Mouse (Mus musculus): ENCODE data around the gene Ttc37. TPM values are rescaled to one million over a fixed set of nuclear protein-coding genes. Genes with fewer than 3 reads are reported as not detected.

Gene Ttc37
- polyA plus RNA-seq (2012; ENCODE audit: insufficient read depth, insufficient read length, missing spikeins) = 8.6 and 10.6 TPM in 2 replicates

DNA sequence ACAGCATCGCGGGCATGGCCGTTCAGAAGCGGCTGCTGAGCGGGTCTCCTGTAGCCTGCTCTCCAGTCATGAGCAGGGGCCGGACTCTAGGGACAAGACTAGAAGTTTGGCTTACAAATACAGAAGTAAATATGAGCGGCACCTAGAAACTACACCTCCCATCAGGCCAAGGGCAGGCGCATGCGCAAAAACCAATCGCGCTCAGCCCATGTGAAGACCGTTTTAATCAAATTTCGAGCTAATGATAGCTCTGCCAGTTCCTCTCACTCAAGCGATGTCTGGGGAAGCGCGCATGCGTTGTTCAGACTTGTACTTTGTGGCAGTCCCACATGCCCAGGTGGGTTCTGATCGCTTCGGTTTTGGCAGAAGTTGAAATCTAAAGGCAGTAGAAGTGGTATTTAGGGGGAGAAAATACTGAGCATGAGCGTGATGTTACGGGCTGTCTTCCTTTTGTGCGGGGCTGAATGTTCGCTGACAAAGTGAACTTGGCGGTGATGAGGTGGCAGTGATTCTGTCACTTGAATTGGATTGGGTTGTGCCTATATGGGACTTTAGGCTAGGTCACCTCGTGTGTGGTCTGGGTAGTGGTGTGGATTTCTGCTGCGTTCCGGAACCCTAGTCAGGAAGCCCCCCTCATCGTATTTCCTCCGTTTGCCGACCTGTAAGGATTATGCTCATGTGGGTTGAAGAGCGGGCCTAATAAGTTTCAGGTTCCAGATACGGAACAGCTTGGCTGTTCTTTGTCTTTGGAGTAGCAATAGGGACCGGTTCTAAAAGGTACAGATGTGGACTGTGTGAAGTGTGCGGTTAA lies at the start of gene Ttc37, which contains the start of gene Arsk:
Gene Ttc37 (plus strand): TSS at position 242 of the 811 bp plus-strand sequence.
Gene Arsk (minus strand): TSS at position 168 of the 811 bp plus-strand sequence.
- TF ChIP-seq POLR2A (IDR thresholded peaks at IDR 0.05; ENCODE audit: borderline replicate concordance, low read depth, low read length) (no peak), CTCF (IDR thresholded peaks at IDR 0.05; ENCODE audit: low read depth, low read length) (no peak)
- peak within 1 kb of the TSS; percentile 85 for H3K4me3 ChIP-seq (ENCODE audit: insufficient read depth, low read length)
- peaks cover 8% of the 10 kb centered on the region for H3K4me1 ChIP-seq (ENCODE audit: control insufficient read depth, insufficient read depth, low read length)
- H3K27ac ChIP-seq (ENCODE audit: insufficient read depth, low read depth, low read length) = peak within 1 kb of the TSS; percentile 73

- TF ChIP-seq POLR2A (IDR thresholded peaks at IDR 0.05; ENCODE audit: borderline replicate concordance, low read depth, low read length) (no peak), CTCF (IDR thresholded peaks at IDR 0.05; ENCODE audit: low read depth, low read length) (no peak)
- peaks cover 6% of the 10 kb centered on the region for H3K4me1 ChIP-seq (ENCODE audit: control insufficient read depth, insufficient read depth, low read length)
- peak overlapping the region; percentile 61 for H3K4me3 ChIP-seq (ENCODE audit: insufficient read depth, low read length)
- no peak overlapping the region for H3K27ac ChIP-seq (ENCODE audit: insufficient read depth, low read depth, low read length)
Observed at GRCm38 (mm10) chr13:76055391-76056232, 42.9 kb upstream of the Ttc37 start.

GRCm38 (mm10) chr13:76056261-76056724 lies 42.2 kb upstream of the Ttc37 start:
- H3K4me1 ChIP-seq (ENCODE audit: control insufficient read depth, insufficient read depth, low read length) = peaks cover 6% of the 10 kb centered on the region
- TF ChIP-seq CTCF (IDR thresholded peaks at IDR 0.05; ENCODE audit: low read depth, low read length) (no peak; the same call in 1 of the 2 replicates), POLR2A (IDR thresholded peaks at IDR 0.05; ENCODE audit: borderline replicate concordance, low read depth, low read length) (no peak)
- H3K27ac ChIP-seq (ENCODE audit: insufficient read depth, low read depth, low read length) = no peak overlapping the region
- H3K4me3 ChIP-seq (ENCODE audit: insufficient read depth, low read length) = peak overlapping the region; percentile 61

GRCm38 (mm10) chr13:76056896-76057266 lies 41.7 kb upstream of the Ttc37 start, which contains the start of gene Gpr150:
Gene Gpr150 (minus strand): TSS chr13:76056996.
- TF ChIP-seq POLR2A (IDR thresholded peaks at IDR 0.05; ENCODE audit: borderline replicate concordance, low read depth, low read length) (no peak), CTCF (IDR thresholded peaks at IDR 0.05; ENCODE audit: low read depth, low read length) (no peak)
- Histone ChIP-seq H3K4me3 (ENCODE audit: insufficient read depth, low read length) (peak within 1 kb of the TSS; percentile 61), H3K4me1 (ENCODE audit: control insufficient read depth, insufficient read depth, low read length) (peaks cover 6% of the 10 kb centered on the region), H3K27ac (ENCODE audit: insufficient read depth, low read depth, low read length) (no peak within 1 kb of the TSS)

DNA sequence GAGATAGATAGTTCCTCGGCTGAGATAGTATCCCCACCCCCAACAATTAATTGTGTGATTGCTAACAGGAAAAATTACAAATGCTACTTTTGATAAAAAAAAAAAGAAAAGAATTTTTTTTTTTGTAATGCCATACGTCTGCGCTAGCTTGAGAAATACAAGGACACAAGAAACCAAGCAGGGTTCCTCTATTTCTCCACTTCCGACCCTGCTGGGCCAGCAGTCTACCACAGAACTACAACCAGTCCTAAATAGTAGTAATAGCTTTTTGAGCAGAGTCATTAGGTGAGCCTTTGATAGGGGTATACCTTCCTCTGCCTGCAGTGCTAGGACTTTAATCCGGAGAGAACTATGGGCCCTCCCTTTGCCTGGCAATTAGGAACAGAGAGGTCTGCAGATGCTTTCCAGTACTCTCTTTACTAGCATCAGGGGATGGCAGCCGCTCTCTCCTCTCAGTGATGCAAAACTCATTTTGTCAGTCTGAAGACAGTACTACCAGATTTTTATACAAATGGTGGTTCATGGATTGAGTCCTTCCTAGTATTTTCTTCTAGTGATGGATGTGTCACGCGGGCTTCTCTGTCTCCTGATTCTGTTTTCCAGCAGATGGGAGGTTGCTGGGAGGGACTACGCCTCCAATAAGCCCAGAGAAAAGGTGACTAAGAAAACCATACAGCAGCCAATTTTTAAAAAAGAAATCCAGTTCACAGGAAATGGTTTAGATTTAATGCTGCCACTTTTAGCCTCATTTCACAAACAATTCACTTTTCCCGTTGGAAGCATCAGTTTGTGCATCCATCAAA lies 41.1 kb upstream of the Ttc37 start:
- H3K4me3 ChIP-seq (ENCODE audit: insufficient read depth, low read length) = no peak overlapping the region
- no peak for TF ChIP-seq POLR2A (IDR thresholded peaks at IDR 0.05; ENCODE audit: borderline replicate concordance, low read depth, low read length)
- TF ChIP-seq CTCF (IDR thresholded peaks at IDR 0.05; ENCODE audit: low read depth, low read length) = no peak

DNA sequence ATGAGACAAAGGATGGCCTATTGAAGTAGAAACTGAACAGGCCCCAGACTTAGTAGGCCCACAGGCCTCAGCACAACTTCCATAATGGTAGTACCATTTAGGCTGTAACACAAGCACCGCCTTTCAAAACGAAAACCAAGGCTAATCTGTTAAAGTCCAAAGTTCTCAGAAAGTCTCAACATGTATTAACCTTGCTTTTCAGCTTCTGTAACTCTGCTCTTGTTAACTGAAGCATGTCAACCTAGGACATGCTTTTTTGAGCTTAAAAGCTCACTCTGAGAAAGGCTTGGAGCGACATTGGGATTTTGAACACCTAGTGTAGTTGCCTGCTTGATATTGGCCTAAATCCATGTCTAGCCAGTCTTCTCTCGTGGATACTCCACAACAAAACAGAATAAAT lies 38.9 kb upstream of the Ttc37 start:
- TF ChIP-seq CTCF (IDR thresholded peaks at IDR 0.05; ENCODE audit: low read depth, low read length) = no peak
- TF ChIP-seq POLR2A (IDR thresholded peaks at IDR 0.05; ENCODE audit: borderline replicate concordance, low read depth, low read length) = no peak
- Histone ChIP-seq H3K27ac (ENCODE audit: insufficient read depth, low read depth, low read length) (no peak overlapping the region), H3K4me1 (ENCODE audit: control insufficient read depth, insufficient read depth, low read length) (peaks cover 6% of the 10 kb centered on the region), H3K4me3 (ENCODE audit: insufficient read depth, low read length) (no peak overlapping the region)

More for the DNA sequence above, 41.1 kb upstream of the Ttc37 start:
- Histone ChIP-seq H3K27ac (ENCODE audit: insufficient read depth, low read depth, low read length) (no peak overlapping the region), H3K4me1 (ENCODE audit: control insufficient read depth, insufficient read depth, low read length) (peaks cover 6% of the 10 kb centered on the region)

DNA sequence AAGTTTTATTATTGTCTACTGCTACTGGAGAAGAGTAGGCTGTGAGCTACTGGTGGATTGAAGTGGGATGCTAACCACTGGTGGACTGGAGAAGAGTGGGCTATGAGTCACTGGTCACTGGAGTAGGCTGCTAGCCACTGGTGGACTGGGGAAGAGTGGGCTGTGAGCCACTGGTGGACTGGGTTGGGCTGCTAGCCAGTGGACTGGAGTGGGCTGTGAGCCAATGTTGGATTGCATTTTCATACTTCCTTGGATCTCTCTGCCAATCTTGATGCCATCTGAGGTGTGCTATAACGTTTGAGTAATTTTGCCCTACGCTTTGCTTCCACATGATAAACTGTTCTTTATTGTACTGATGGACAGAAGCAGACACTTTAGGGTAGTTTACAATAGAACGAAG lies 36.4 kb upstream of the Ttc37 start:
- H3K4me1 ChIP-seq (ENCODE audit: control insufficient read depth, insufficient read depth, low read length) = 0 out of 2 replicates have a peak, but pooled peaks cover 2% of the 10 kb centered on the region
- no peak for TF ChIP-seq CTCF (IDR thresholded peaks at IDR 0.05; ENCODE audit: low read depth, low read length)
- TF ChIP-seq POLR2A (IDR thresholded peaks at IDR 0.05; ENCODE audit: borderline replicate concordance, low read depth, low read length) = no peak
- no peak overlapping the region for H3K4me3 ChIP-seq (ENCODE audit: insufficient read depth, low read length)
- no peak overlapping the region for H3K27ac ChIP-seq (ENCODE audit: insufficient read depth, low read depth, low read length)

DNA sequence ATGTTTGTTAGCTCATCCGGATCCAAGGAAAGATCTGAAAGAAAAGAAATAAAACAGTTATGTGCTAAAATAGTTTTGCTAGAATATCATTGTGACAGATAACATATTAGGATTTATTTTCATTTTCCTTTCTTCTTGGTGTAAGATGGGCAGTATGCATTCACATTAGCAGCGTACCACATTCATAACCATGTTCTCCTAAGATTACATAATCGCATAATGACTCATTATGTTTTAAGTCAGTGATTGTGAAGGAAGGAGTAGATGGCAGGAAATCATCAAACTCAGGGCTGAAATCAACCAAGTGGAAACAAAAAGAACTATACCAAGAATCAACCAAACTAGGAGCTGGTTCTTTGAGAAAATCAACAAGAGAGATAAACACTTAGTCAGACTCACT lies 36.0 kb upstream of the Ttc37 start:
- Histone ChIP-seq H3K4me1 (ENCODE audit: control insufficient read depth, insufficient read depth, low read length) (0 out of 2 replicates have a peak, but pooled peaks cover 2% of the 10 kb centered on the region), H3K4me3 (ENCODE audit: insufficient read depth, low read length) (no peak overlapping the region), H3K27ac (ENCODE audit: insufficient read depth, low read depth, low read length) (no peak overlapping the region)
- TF ChIP-seq POLR2A (IDR thresholded peaks at IDR 0.05; ENCODE audit: borderline replicate concordance, low read depth, low read length) (no peak), CTCF (IDR thresholded peaks at IDR 0.05; ENCODE audit: low read depth, low read length) (no peak)

- 0 out of 2 replicates have a peak, but pooled peaks cover 2% of the 10 kb centered on the region for H3K4me1 ChIP-seq (ENCODE audit: control insufficient read depth, insufficient read depth, low read length)
- H3K4me3 ChIP-seq (ENCODE audit: insufficient read depth, low read length) = no peak overlapping the region
- TF ChIP-seq POLR2A (IDR thresholded peaks at IDR 0.05; ENCODE audit: borderline replicate concordance, low read depth, low read length) = no peak
- TF ChIP-seq CTCF (IDR thresholded peaks at IDR 0.05; ENCODE audit: low read depth, low read length) = no peak
- no peak overlapping the region for H3K27ac ChIP-seq (ENCODE audit: insufficient read depth, low read depth, low read length)
Observed at GRCm38 (mm10) chr13:76063548-76063947, 35.0 kb upstream of the Ttc37 start.

Measured in bone marrow macrophage, adult 2 months (primary cell).